Mouse (Mus musculus) gastrocnemius, postnatal 14 days (tissue): ENCODE measurements around the gene Prkg1. TPM values are rescaled to one million over a fixed set of nuclear protein-coding genes. Genes with fewer than 3 reads are reported as not detected.

Experiments
- DNase-seq: peaks from one replicate; pipeline ENCODE4 v3.0.0; 2021; ENCODE audit warnings: mixed read lengths
- intact Hi-C: fragments of 180-260 bp; cut with DNase I; formaldehyde crosslinking; loops from one replicate; pipeline ENCODE4 v1.15.1; 2025; ENCODE audit warnings: low total_unique reads
- total RNA-seq, 2 experiments: library from RNA; stranded (reverse); gene quantifications; 2 replicates each; pipeline ENCODE4 v1.2.3; 2021

Prkg1 gene
- total RNA-seq, 2 experiments from 2014 or later, result 24.4 to 24.8 TPM

DNA sequence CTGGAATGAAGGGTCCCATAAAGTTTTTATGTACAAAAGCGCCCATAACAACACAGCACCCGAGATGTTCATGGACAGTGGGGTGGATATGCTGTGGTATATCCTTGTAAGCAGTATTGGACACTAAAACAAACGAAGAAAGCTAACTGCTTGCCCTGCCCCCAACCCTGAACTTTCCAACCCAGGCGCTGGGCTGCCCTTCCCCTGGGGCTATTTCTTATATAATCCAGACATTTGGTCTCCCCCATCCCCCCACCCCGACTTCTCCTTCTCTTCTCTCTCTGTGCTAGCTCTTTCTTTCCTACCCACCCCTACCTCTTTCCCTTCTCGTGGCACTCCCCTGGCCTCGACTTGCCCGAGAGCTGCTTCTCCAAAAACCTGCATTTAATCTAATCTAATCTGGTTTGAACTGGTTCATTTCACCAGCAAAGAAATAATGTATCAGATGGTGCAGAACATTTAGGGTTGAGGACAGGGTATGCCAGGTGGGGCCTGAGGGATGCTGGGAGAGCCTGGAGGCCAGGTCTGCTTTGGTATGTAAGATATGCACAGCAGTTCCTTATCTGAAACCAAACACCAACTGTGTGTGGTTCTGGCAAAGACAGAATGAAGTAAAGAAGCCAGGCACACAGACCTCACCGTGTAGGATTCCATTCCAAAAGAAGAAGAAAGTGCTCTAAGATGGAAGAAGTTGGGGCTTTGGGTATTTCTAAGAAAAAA is 657.8 kb downstream of the Prkg1 start:
- intact Hi-C loops, result no loop called here
- DNase-seq, result no peak

DNA sequence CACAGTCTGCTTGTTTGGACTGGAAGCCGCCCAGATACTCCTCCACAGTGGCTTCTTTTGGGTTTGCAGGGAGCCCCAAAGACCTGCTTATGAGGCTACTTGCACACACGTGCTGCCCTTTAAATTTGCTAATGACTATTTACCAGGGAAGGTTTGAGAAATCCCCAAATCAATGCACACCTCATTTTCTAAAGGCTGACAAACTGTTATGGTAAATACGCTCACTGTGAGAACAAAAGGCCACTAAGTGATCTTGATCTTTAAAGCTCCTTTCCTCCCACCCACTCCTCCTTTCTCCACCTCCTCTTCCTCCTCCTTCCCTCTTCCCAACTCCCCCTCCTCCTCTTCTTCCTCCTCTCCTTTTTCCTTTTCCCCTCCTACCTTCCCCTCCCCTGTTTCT is 658.8 kb downstream of the Prkg1 start:
- DNase-seq, result no peak
- intact Hi-C loops, result no loop called here

- DNase-seq, result no peak
- intact Hi-C loops, result no loop called here
Observed at GRCm38 (mm10) chr19:31104764-31105163, 660.1 kb downstream of the Prkg1 start.

GRCm38 (mm10) chr19:31099369-31099768 is 665.5 kb downstream of the Prkg1 start:
- DNase-seq, result no peak
- intact Hi-C loops, result no loop called here

DNA sequence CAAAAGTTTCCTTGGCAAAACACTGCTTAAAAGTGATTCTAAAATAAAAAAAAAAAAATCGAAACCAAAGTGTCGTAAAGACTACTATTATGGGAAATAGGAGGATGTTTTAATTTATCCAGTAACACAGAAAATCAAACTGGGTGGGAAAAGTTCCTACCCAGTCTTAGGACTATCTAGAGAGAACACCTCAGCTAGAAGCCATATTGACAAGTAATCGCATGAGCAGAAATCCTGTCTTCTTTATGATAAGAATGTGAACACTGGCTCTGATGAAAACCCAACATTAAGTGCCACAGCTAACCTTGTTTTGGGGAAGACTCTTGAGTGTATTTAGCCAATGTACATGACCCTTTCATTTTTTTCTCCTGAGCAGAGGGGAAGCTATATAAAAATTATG is 667.0 kb downstream of the Prkg1 start:
- intact Hi-C loops, result no loop called here

DNA sequence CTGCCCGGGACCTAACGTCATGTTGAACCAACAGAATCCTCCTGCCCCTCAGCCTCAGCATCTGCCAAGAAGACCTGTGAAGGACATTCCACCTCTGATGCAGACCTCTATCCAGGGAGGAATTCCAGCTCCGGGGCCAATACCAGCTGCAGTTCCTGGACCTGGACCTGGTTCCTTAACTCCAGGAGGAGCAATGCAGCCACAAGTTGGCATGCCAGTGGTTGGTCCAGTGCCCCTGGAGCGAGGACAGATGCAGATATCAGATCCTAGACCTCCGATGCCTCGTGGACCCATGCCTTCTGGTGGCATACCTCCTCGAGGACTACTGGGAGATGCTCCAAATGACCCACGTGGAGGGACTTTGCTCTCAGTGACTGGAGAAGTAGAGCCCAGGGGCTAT is 681.1 kb downstream of the Prkg1 start:
- intact Hi-C loops, result no loop called here
- peak; percentile 6 for DNase-seq

More for the DNA sequence above, 667.0 kb downstream of the Prkg1 start:
- DNase-seq, result no peak

DNA sequence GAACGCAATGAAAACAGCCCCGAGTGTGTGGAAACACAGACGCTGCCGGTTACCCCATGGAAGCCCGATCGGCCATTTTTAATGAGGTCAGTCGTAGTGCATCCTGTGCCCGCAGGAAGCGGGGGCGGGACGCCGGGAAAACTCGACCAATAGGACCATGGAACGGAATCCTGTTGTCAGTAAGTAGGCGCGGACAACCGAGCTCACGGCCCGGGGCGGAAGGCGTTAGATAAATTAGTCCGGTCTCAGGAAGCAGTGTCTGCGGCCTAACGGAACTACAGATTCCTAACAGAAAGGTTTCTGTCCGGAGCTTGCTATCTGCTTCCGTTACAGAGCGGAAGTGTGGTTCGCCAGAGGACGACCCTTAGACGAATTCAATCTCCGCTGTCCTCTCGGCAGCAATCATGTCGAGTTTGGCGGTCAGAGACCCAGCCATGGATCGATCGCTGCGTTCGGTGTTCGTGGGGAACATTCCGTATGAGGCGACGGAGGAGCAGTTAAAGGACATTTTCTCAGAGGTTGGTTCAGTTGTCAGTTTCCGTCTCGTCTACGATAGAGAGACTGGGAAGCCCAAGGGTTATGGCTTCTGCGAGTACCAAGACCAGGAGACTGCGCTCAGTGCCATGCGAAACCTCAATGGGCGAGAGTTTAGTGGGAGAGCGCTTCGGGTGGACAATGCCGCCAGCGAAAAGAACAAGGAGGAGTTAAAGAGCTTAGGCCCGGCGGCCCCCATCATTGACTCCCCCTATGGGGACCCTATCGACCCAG is 682.0 kb downstream of the Prkg1 start, which contains the start of gene Cstf2t:
Gene Cstf2t, plus strand, starts transcription at position 176 of the 768 bp plus-strand sequence.
- intact Hi-C loops, result no loop called here
- DNase-seq, result peak; percentile 99

DNA sequence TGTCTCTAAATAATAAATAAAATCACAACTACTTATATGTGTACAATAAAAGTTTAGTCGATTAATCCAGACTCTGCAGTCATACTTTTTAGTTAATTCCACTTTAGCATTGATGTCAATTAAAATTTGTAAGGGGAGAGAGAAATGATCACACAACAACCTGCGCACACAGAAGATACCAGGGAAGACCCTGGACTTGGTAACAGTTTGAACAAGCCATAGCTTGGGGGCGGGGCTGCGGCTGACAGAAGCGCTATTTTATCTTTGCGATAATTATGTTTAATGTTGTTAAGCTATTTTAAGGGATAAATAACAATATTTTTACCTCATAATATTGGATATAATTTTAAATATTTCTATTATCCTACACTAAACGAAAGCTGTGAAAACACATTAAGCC is 682.6 kb downstream of the Prkg1 start:
- no peak for DNase-seq

GRCm38 (mm10) chr19:31078241-31078640 is 686.6 kb downstream of the Prkg1 start:
- DNase-seq, result no peak
- intact Hi-C loops, result no loop called here

More for the DNA sequence above, 682.6 kb downstream of the Prkg1 start:
- intact Hi-C loops, result no loop called here

GRCm38 (mm10) chr19:31076106-31076505 is 688.7 kb downstream of the Prkg1 start:
- DNase-seq, result no peak
- intact Hi-C loops, result no loop called here

DNA sequence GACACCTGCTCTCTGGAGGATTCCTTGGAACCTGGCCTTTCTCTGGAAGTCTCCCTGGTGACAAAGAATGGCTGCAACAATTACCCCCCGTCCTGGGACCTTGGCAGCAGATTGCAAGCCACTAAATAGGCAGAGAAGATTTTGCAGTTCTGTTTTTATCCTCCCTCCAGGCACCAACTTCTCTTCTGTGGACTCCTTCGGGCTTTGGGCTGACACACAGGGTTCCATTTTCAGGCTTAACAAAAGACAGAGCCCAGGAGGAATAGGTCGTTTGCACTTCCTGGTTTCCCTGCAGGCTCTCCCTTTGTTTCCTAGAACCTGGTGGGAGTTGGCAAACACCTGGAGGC is 690.1 kb downstream of the Prkg1 start:
- intact Hi-C loops, result no loop called here
- no peak for DNase-seq

- no peak for DNase-seq
Observed at GRCm38 (mm10) chr19:31073959-31074716, 690.7 kb downstream of the Prkg1 start.

GRCm38 (mm10) chr19:31065206-31065781 is 699.5 kb downstream of the Prkg1 start:
- DNase-seq, result no peak

More at GRCm38 (mm10) chr19:31073959-31074716, 690.7 kb downstream of the Prkg1 start:
- intact Hi-C loops, result no loop called here

GRCm38 (mm10) chr19:31064740-31065139 is 700.1 kb downstream of the Prkg1 start:
- intact Hi-C loops, result no loop called here

More at GRCm38 (mm10) chr19:31065206-31065781, 699.5 kb downstream of the Prkg1 start:
- intact Hi-C loops, result no loop called here

GRCm38 (mm10) chr19:31046601-31047000 is 718.2 kb downstream of the Prkg1 start:
- no peak for DNase-seq
- intact Hi-C loops, result no loop called here

More at GRCm38 (mm10) chr19:31064740-31065139, 700.1 kb downstream of the Prkg1 start:
- no peak for DNase-seq

- intact Hi-C loops, result no loop called here
- DNase-seq, result no peak
Observed at GRCm38 (mm10) chr19:31040948-31041847, 723.6 kb downstream of the Prkg1 start.

DNA sequence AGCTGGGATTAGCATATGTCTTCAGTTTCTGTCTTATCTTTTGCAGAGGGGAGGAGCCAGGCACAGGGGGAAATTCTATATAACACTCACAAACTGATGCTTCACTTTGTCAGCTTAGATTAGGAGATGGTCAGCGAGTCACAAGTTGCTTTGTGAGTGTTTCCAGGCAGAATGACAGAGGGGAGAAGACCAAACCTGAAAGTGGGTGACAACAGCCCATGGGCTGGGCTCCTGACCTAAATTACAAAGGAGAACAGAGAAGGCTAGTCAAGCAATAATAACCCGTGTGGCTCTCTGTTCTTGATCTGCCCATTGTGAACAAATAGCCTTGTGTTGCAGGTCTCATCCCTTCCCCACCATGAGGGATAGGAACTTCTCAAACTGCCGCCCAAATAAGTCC is 725.9 kb downstream of the Prkg1 start:
- intact Hi-C loops, result no loop called here

DNA sequence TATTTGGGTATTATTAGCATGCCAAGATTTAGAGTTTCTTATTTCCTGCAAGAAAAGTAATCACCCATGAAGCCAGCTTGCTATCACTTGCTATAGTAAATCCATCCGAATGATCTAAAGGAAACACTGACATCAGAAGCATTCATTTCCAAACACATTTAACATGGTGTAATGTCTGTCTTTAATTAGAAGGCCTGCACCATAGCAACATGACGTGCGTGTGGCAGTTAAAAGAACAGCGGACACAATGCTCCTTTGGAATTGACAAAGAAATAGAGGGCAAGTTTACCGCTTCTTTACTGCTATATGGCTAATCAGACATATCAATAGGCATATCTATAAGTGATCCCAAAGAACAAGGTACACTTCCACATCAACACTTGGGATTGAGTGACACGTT is 733.2 kb downstream of the Prkg1 start:
- intact Hi-C loops, result no loop called here
- no peak for DNase-seq

More for the DNA sequence above, 725.9 kb downstream of the Prkg1 start:
- DNase-seq, result no peak

GRCm38 (mm10) chr19:31026797-31027196 is 738.0 kb downstream of the Prkg1 start:
- intact Hi-C loops, result no loop called here
- DNase-seq, result no peak
